In genomic region chr16:58401079-58401478, GRCm38 (mm10) we compare ENCODE assay signal across 27 mouse cellular contexts.
"Had no signal": no experiment of that assay in that cellular context is flagged by ENCODE, and none has a peak within 500 bp of the region (broad histone marks: within the 10 kb centered on the region; RNA-seq: fewer than 3 reads in every experiment).

No protein-coding gene starts in this region.

- H3K27ac ChIP-seq: embryonic facial prominence, embryonic 10.5 days; embryonic facial prominence, embryonic 12.5 days; embryonic facial prominence, embryonic 13.5 days; embryonic facial prominence, embryonic 15.5 days; forebrain, embryonic 10.5 days; forebrain, embryonic 12.5 days; gastrocnemius, adult 2 months; heart, adult 2 months; heart, embryonic 10.5 days had no signal

- H3K4me3 ChIP-seq: embryonic facial prominence, embryonic 10.5 days; embryonic facial prominence, embryonic 12.5 days; embryonic facial prominence, embryonic 13.5 days; embryonic facial prominence, embryonic 15.5 days; erythroblast, embryonic 14.5 days; forebrain, embryonic 10.5 days; forebrain, embryonic 12.5 days; gastrocnemius, adult 2 months; heart, adult 2 months; heart, embryonic 10.5 days; heart, embryonic 12.5 days had no signal

- H3K4me2 ChIP-seq: embryonic facial prominence, embryonic 12.5 days; embryonic facial prominence, embryonic 13.5 days; embryonic facial prominence, embryonic 15.5 days; forebrain, embryonic 12.5 days; heart, embryonic 11.5 days; heart, embryonic 12.5 days had no signal

- DNase-seq: cerebellum, adult 2 months; cerebellum, adult 8-10 months; cerebellum, adult 9-10 months; cerebellum, adult 9-11 months; cerebellum, postnatal 10 days; cerebellum, postnatal 14 days; cerebellum, postnatal 25 days; cerebellum, postnatal 36 days; embryo, embryonic 11 days; gastrocnemius, adult 2 months; gastrocnemius, postnatal 10 days; gastrocnemius, postnatal 14 days; gastrocnemius, postnatal 25 days; gastrocnemius, postnatal 36 days; heart, adult 11 months; heart, adult 18-20 months; heart, adult 2 months had no signal

- H3K9ac ChIP-seq: embryonic facial prominence, embryonic 12.5 days; embryonic facial prominence, embryonic 13.5 days; embryonic facial prominence, embryonic 15.5 days; forebrain, embryonic 12.5 days; heart, embryonic 12.5 days had no signal

- H3K27me3 ChIP-seq: embryonic facial prominence, embryonic 12.5 days; embryonic facial prominence, embryonic 13.5 days; embryonic facial prominence, embryonic 15.5 days; forebrain, embryonic 12.5 days; heart, embryonic 12.5 days had no signal

- H3K36me3 ChIP-seq: embryonic facial prominence, embryonic 10.5 days; embryonic facial prominence, embryonic 12.5 days; embryonic facial prominence, embryonic 13.5 days; embryonic facial prominence, embryonic 15.5 days; forebrain, embryonic 10.5 days; forebrain, embryonic 12.5 days; heart, embryonic 10.5 days; heart, embryonic 12.5 days had no signal

- H3K9me3 ChIP-seq: embryonic facial prominence, embryonic 10.5 days; embryonic facial prominence, embryonic 12.5 days; embryonic facial prominence, embryonic 13.5 days; embryonic facial prominence, embryonic 15.5 days; forebrain, embryonic 10.5 days; forebrain, embryonic 12.5 days; heart, embryonic 10.5 days; heart, embryonic 12.5 days had no signal

- H3K4me1 ChIP-seq: embryonic facial prominence, embryonic 10.5 days; embryonic facial prominence, embryonic 12.5 days; embryonic facial prominence, embryonic 13.5 days; embryonic facial prominence, embryonic 15.5 days; forebrain, embryonic 10.5 days; forebrain, embryonic 12.5 days; heart, embryonic 10.5 days; heart, embryonic 12.5 days had no signal
